Mouse (Mus musculus) MEL (cell line): ENCODE results near the gene Car6.

ENCODE experiments used
- CTCF ChIP-seq, 3 experiments: IDR thresholded peaks in 2 of 3; conservative IDR thresholded peaks in 1 of 3; 2 replicates each; pipeline ENCODE4 v1.5.1; 2011 to 2012; ENCODE audit warnings: low read length in 3 of 3, low read depth in 2 of 3, mild to moderate bottlenecking in 2 of 3, improper control_type of control experiment in 1 of 3, inconsistent platforms in 1 of 3, mixed read lengths in 1 of 3, moderate library complexity in 1 of 3; ENCODE audit not compliant: control insufficient read depth in 1 of 3, insufficient read depth in 1 of 3, poor library complexity in 1 of 3, severe bottlenecking in 1 of 3
- E2F4 ChIP-seq: IDR thresholded peaks from 2 replicates; pipeline ENCODE4 v1.6.1; 2011; ENCODE audit warnings: low read depth, low read length, improper control_type of control experiment, borderline replicate concordance
- EP300 ChIP-seq, 2 experiments: IDR thresholded peaks; 2 replicates each; pipeline ENCODE4 v1.6.1; 2011; ENCODE audit warnings: improper control_type of control experiment in 2 of 2, low read length in 2 of 2, low read depth in 1 of 2, mild to moderate bottlenecking in 1 of 2
- GABPA ChIP-seq: IDR thresholded peaks from 2 replicates; pipeline ENCODE4 v1.6.1; 2012; ENCODE audit warnings: low read depth, mild to moderate bottlenecking, inconsistent platforms, low read length, improper control_type of control experiment, moderate library complexity
- GATA1 ChIP-seq: IDR thresholded peaks from 2 replicates; pipeline ENCODE4 v1.6.1; 2011; ENCODE audit warnings: low read depth, low read length, improper control_type of control experiment
- MAFK ChIP-seq: IDR thresholded peaks from 2 replicates; pipeline ENCODE4 v1.6.1; 2011; ENCODE audit warnings: low read depth, mild to moderate bottlenecking, low read length, improper control_type of control experiment, borderline replicate concordance
- MYC ChIP-seq: IDR thresholded peaks from 2 replicates; pipeline ENCODE4 v1.6.1; 2011; ENCODE audit warnings: low read depth, mild to moderate bottlenecking, low read length, improper control_type of control experiment, moderate library complexity
- POLR2A ChIP-seq, 2 experiments: IDR thresholded peaks; 2 replicates each; pipeline ENCODE4 v1.6.1; 2011 to 2012; ENCODE audit warnings: low read length in 2 of 2, mild to moderate bottlenecking in 2 of 2, control low read depth in 1 of 2, improper control_type of control experiment in 1 of 2, low read depth in 1 of 2, moderate library complexity in 1 of 2; ENCODE audit not compliant: control insufficient read depth in 1 of 2, insufficient read depth in 1 of 2, poor library complexity in 1 of 2
- USF1 ChIP-seq: IDR thresholded peaks from 2 replicates; pipeline ENCODE4 v1.6.1; 2014; ENCODE audit warnings: low read depth, mild to moderate bottlenecking, inconsistent platforms, low read length, improper control_type of control experiment, moderate library complexity
- ZKSCAN1 ChIP-seq: IDR thresholded peaks from 2 replicates; pipeline ENCODE4 v1.6.1; 2012; ENCODE audit warnings: low read depth, mild to moderate bottlenecking, inconsistent platforms, low read length, improper control_type of control experiment, moderate library complexity
- ZMIZ1 ChIP-seq: IDR thresholded peaks from 2 replicates; pipeline ENCODE4 v1.6.1; 2012; ENCODE audit warnings: low read depth, mild to moderate bottlenecking, inconsistent platforms, low read length, improper control_type of control experiment, moderate library complexity

DNA sequence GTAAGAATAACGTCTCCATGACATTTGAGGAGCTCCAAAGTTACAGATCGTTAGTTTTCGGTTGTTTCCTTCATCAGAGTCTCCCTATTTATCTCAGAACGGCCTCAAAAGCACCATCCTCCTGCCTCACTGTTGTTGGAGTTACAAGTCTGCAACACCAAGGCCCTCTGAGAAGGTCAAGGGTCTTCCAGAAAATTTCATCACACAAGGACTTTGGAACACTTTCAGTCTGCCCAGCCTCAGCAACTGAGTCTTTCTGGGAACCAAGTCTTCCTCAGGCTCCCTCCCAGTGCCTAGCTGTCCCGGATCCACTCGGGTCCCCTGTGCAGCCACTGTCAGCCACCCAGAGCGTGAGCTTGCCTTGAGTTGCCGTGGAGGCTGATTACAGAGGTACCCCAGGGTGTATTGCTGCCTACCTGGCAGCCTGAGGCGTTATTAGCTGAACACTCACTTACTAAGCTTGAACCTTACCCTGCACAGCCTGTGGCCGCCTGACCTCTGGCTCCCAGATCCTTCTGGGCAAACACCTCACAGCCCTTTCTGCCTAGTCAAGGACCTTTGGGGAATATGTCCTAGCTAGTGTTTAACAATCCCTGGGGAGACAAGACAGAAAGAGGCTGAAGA lies 20.0 kb upstream of the Car6 start:
- TF ChIP-seq CTCF (IDR thresholded peaks at IDR 0.05 in 2 of 3, conservative IDR thresholded peaks at IDR 0.05 in 1 of 3; ENCODE audit: control insufficient read depth in 1 of 3, insufficient read depth in 1 of 3, low read depth in 2 of 3, low read length in 3 of 3, poor library complexity in 1 of 3, severe bottlenecking in 1 of 3) (no peak), MAFK (no peak), EP300 (IDR thresholded peaks at IDR 0.05; ENCODE audit: low read depth in 1 of 2, low read length in 2 of 2) (no peak), ZMIZ1 (no peak), GATA1 (no peak), POLR2A (IDR thresholded peaks at IDR 0.05; ENCODE audit: control insufficient read depth in 1 of 2, insufficient read depth in 1 of 2, low read depth in 1 of 2, low read length in 2 of 2, poor library complexity in 1 of 2) (no peak), USF1 (no peak), MYC (no peak), GABPA (no peak), E2F4 (no peak), ZKSCAN1 (no peak)
